Mouse (Mus musculus) heart, embryonic 11.5 days (tissue): ENCODE measurements around the gene Arhgap23. TPM values are rescaled to one million over a fixed set of nuclear protein-coding genes. Genes with fewer than 3 reads are reported as not detected.

Experiments
- ATAC-seq: fragments of 200-750 bp; cut with Nextera tagmentation; replicated peaks from 2 replicates; pipeline ENCODE4 v1.8.0; 2017; ENCODE audit warnings: moderate library complexity; ENCODE audit not compliant: insufficient number of reproducible peaks, low FRiP score, low TSS enrichment
- H3K27ac ChIP-seq: fragments of 300-500 bp; sonication (generic); 2 replicates; pipeline ENCODE4 v1.5.1; 2014; ENCODE audit warnings: mild to moderate bottlenecking, low read depth, low read length
- H3K27me3 ChIP-seq: fragments of 300-500 bp; sonication (generic); 2 replicates; pipeline ENCODE4 v1.6.1; 2014; ENCODE audit warnings: mild to moderate bottlenecking, low read length, mixed read lengths; ENCODE audit not compliant: control insufficient read depth, insufficient read depth
- H3K36me3 ChIP-seq: fragments of 300-500 bp; sonication (generic); 2 replicates; pipeline ENCODE4 v1.6.1; 2014; ENCODE audit warnings: mild to moderate bottlenecking, low read length, moderate library complexity, mixed read lengths; ENCODE audit not compliant: control insufficient read depth, insufficient read depth
- H3K4me1 ChIP-seq: fragments of 300-500 bp; sonication (generic); 2 replicates; pipeline ENCODE4 v1.6.1; 2014; ENCODE audit warnings: low read length; ENCODE audit not compliant: control insufficient read depth, insufficient read depth
- H3K4me2 ChIP-seq: fragments of 300-500 bp; sonication (generic); 2 replicates; pipeline ENCODE4 v1.6.1; 2014; ENCODE audit warnings: mild to moderate bottlenecking, moderate library complexity
- H3K4me3 ChIP-seq: fragments of 300-500 bp; sonication (generic); 2 replicates; pipeline ENCODE4 v1.5.1; 2014; ENCODE audit warnings: low read depth, low read length
- H3K9ac ChIP-seq: fragments of 300-500 bp; sonication (generic); 2 replicates; pipeline ENCODE4 v1.6.1; 2014; ENCODE audit warnings: mild to moderate bottlenecking, low read depth, low read length, moderate library complexity
- H3K9me3 ChIP-seq: fragments of 300-500 bp; sonication (generic); replicated peaks from 2 replicates; pipeline ENCODE4 v1.6.1; 2016; ENCODE audit warnings: low read length; ENCODE audit not compliant: control insufficient read depth
- WGBS: fragments of 180-500 bp; shearing (Covaris S2); extraction: QIAGEN DNeasy Blood & Tissue Kit; methylation state at CpG from one replicate; pipeline ENCODE4 v1.1.7; 2014; ENCODE audit not compliant: insufficient replicate concordance; 5-methylcytosine and 5-hydroxymethylcytosine counted together
- polyA plus RNA-seq: library from polyadenylated mRNA; unstranded; fragments of >200 nt; fragmentation: Nextera tagmentation; extraction: Ambion mirVana; gene quantifications from 2 replicates; pipeline ENCODE4 v1.2.1, GENCODE M21; 2014

Gene Arhgap23
- polyA plus RNA-seq, 1 experiment from 2014 or later, result 8.3 TPM

- H3K9me3 ChIP-seq, result no peaks in the 10 kb centered on the region
- H3K27me3 ChIP-seq, result no peaks in the 10 kb centered on the region
- peak overlapping the region; percentile 92 for H3K27ac ChIP-seq
- peak overlapping the region; percentile 90 for H3K9ac ChIP-seq
- no peak for ATAC-seq
- peaks cover 18% of the 10 kb centered on the region for H3K36me3 ChIP-seq
- WGBS, result 60% methylated on average over 11 of the region's 11 CpGs
- H3K4me3 ChIP-seq, result peak overlapping the region; percentile 95
- H3K4me2 ChIP-seq, result peak overlapping the region; percentile 87
- peaks cover 60% of the 10 kb centered on the region for H3K4me1 ChIP-seq
Observed at GRCm38 (mm10) chr11:97442891-97443675, 27.8 kb downstream of the Arhgap23 start.

GRCm38 (mm10) chr11:97445596-97445995 lies 30.3 kb downstream of the Arhgap23 start:
- H3K36me3 ChIP-seq, result peaks cover 30% of the 10 kb centered on the region
- ATAC-seq, result no peak
- peak overlapping the region; percentile 87 for H3K4me2 ChIP-seq
- peaks cover 60% of the 10 kb centered on the region for H3K4me1 ChIP-seq
- no peak overlapping the region for H3K4me3 ChIP-seq
- peak overlapping the region; percentile 60 for H3K9ac ChIP-seq
- 51% methylated on average over 6 of the region's 6 CpGs for WGBS
- H3K27ac ChIP-seq, result peak overlapping the region; percentile 90
- no peaks in the 10 kb centered on the region for H3K9me3 ChIP-seq
- H3K27me3 ChIP-seq, result no peaks in the 10 kb centered on the region

- Histone ChIP-seq H3K4me3 (no peak overlapping the region), H3K27ac (peak overlapping the region; percentile 90), H3K4me2 (peak overlapping the region; percentile 87), H3K4me1 (peaks cover 59% of the 10 kb centered on the region), H3K9ac (peak overlapping the region; percentile 60), H3K36me3 (peaks cover 30% of the 10 kb centered on the region), H3K9me3 (no peaks in the 10 kb centered on the region), H3K27me3 (no peaks in the 10 kb centered on the region)
- ATAC-seq, result peak; percentile 81
- 31% methylated on average over 4 of the region's 4 CpGs for WGBS
Observed at GRCm38 (mm10) chr11:97445999-97446511, 30.7 kb downstream of the Arhgap23 start.

- Histone ChIP-seq H3K4me2 (no peak overlapping the region), H3K36me3 (peaks cover 47% of the 10 kb centered on the region), H3K27me3 (no peaks in the 10 kb centered on the region), H3K9me3 (no peaks in the 10 kb centered on the region), H3K27ac (no peak overlapping the region), H3K9ac (no peak overlapping the region), H3K4me1 (peaks cover 42% of the 10 kb centered on the region), H3K4me3 (no peak overlapping the region)
- no peak for ATAC-seq
- WGBS, result 79% methylated on average over 7 of the region's 7 CpGs
Observed at GRCm38 (mm10) chr11:97447979-97448378, 32.6 kb downstream of the Arhgap23 start.

GRCm38 (mm10) chr11:97448611-97449394 lies 33.5 kb downstream of the Arhgap23 start:
- no peak overlapping the region for H3K4me2 ChIP-seq
- 0 out of 2 replicates have a peak overlapping the region, but pooled peaks have one; percentile 73 for H3K27ac ChIP-seq
- H3K36me3 ChIP-seq, result peaks cover 47% of the 10 kb centered on the region
- no peaks in the 10 kb centered on the region for H3K27me3 ChIP-seq
- peaks cover 34% of the 10 kb centered on the region for H3K4me1 ChIP-seq
- no peaks in the 10 kb centered on the region for H3K9me3 ChIP-seq
- WGBS, result 89% methylated on average over 11 of the region's 11 CpGs
- H3K4me3 ChIP-seq, result no peak overlapping the region
- no peak overlapping the region for H3K9ac ChIP-seq
- no peak for ATAC-seq

- WGBS, result 11% methylated on average over 15 of the region's 15 CpGs
Observed at GRCm38 (mm10) chr11:97449601-97450293, 34.4 kb downstream of the Arhgap23 start.

GRCm38 (mm10) chr11:97450305-97450922 lies 35.1 kb downstream of the Arhgap23 start:
- ATAC-seq, result no peak
- WGBS, result 41% methylated on average over 10 of the region's 10 CpGs
- Histone ChIP-seq H3K27ac (peak overlapping the region; percentile 73; the same call in 1 of the 2 replicates), H3K4me3 (peak overlapping the region; percentile 33), H3K9ac (peak overlapping the region; percentile 62), H3K4me1 (peaks cover 31% of the 10 kb centered on the region), H3K27me3 (no peaks in the 10 kb centered on the region), H3K9me3 (no peaks in the 10 kb centered on the region), H3K4me2 (peak overlapping the region; percentile 68), H3K36me3 (peaks cover 46% of the 10 kb centered on the region)

More at GRCm38 (mm10) chr11:97449601-97450293, 34.4 kb downstream of the Arhgap23 start:
- Histone ChIP-seq H3K9ac (peak overlapping the region; percentile 62), H3K4me2 (peak overlapping the region; percentile 68), H3K4me1 (peaks cover 34% of the 10 kb centered on the region), H3K27me3 (no peaks in the 10 kb centered on the region), H3K9me3 (no peaks in the 10 kb centered on the region), H3K36me3 (peaks cover 48% of the 10 kb centered on the region), H3K4me3 (peak overlapping the region; percentile 33), H3K27ac (peak overlapping the region; percentile 73)
- peak; percentile 40; the same call in 1 of the 2 replicates for ATAC-seq
